Mouse (Mus musculus) spleen, postnatal 14 days (tissue): ENCODE results near the gene Ccdc17.

Experiments
- DNase-seq, 2 experiments: peaks; one replicate each; pipeline ENCODE4 v3.0.0; 2021 to 2022; ENCODE audit warnings: low spot score in 2 of 2

Gene Ccdc17

DNA sequence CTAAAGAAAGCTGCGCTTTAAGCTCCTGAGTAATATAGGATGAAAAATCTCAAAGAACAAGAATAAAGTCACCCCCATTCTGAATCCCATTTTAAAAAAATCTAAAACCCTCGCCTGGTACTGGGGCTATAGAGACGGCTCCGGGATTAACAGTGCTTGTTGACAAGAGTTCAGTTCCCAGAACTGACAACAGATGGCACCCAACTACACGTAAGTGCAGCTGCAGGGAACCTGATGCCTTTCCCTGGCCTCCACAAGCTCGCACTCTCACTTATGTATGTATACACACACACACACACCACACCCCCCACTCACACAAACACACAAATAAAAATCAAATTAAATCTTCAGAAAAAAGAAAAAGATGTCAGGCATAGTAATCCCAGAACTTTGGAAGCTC is 47.9 kb downstream of the Ccdc17 start:
- no peak for DNase-seq

DNA sequence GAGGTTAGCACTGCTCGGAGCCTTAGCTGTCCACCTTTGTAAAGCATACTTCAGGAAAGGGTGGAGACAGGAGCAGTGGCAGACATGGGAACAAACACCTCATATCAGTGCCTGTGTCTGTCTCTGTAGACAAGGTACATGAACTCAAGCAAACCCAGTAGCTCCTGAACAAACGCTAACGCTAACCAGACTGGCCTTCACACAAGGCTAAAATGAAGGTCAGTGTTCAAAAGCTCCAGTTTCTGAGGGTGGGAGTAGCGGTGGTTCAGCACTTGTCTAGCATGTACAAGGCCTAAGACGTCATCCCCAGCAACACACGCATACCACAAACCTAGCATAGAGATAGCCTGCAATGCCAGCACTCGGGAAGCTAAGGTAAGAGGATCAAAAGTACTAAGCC is 49.2 kb downstream of the Ccdc17 start:
- DNase-seq: no peak

DNA sequence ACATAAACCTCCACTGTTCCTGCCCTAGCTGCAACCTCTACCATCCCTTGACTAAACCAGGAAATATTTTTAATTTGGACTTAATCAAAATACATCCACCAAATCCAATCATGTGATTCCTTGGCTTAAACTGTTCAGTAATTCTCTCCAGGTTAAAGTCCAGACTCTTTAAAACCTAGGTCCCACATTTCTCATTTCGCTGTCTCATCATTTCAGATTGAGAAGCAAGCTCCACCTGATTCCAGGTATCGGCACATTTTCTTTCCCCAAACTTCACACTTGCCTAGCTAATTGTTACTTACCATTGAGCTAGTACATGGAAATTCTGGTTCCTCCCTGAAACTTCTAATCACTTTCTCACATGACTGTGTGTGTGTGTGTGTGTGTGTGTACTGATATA is 53.0 kb downstream of the Ccdc17 start:
- no peak for DNase-seq
